Mouse (Mus musculus) midbrain, embryonic 14.5 days (tissue): ENCODE results near the gene Rnf185. TPM values are rescaled to one million over a fixed set of nuclear protein-coding genes. Genes with fewer than 3 reads are reported as not detected.

Experiments
- ATAC-seq: fragments of 200-750 bp; cut with Nextera tagmentation; 2 replicates; pipeline ENCODE4 v1.8.0; 2017; ENCODE audit warnings: moderate number of reproducible peaks, moderate library complexity; ENCODE audit not compliant: low FRiP score, low TSS enrichment
- DNase-seq: peaks from one replicate; pipeline ENCODE4 v3.0.0-alpha.2; 2015
- H3K27ac ChIP-seq: fragments of 300-500 bp; sonication (generic); replicated peaks from 2 replicates; pipeline ENCODE4 v1.5.1; 2014; ENCODE audit warnings: mild to moderate bottlenecking, low read depth, low read length, moderate library complexity
- H3K27me3 ChIP-seq: fragments of 300-500 bp; sonication (generic); 2 replicates; pipeline ENCODE4 v1.6.1; 2014; ENCODE audit warnings: low read length, control low read depth, mixed read lengths; ENCODE audit not compliant: control insufficient read depth, insufficient read depth
- H3K36me3 ChIP-seq: fragments of 300-500 bp; sonication (generic); 2 replicates; pipeline ENCODE4 v1.6.1; 2014; ENCODE audit warnings: low read length, control low read depth; ENCODE audit not compliant: control insufficient read depth, insufficient read depth
- H3K4me1 ChIP-seq: fragments of 300-500 bp; sonication (generic); 2 replicates; pipeline ENCODE4 v1.6.1; 2014; ENCODE audit warnings: mild to moderate bottlenecking, antibody characterized with exemption, low read length, control low read depth; ENCODE audit not compliant: control insufficient read depth, insufficient read depth
- H3K4me2 ChIP-seq: fragments of 300-500 bp; sonication (generic); 2 replicates; pipeline ENCODE4 v1.6.1; 2014; ENCODE audit warnings: mild to moderate bottlenecking, low read length, moderate library complexity
- H3K4me3 ChIP-seq: fragments of 300-500 bp; sonication (generic); replicated peaks from 2 replicates; pipeline ENCODE4 v1.5.1; 2014; ENCODE audit warnings: low read depth, low read length
- H3K9ac ChIP-seq: fragments of 300-500 bp; sonication (generic); replicated peaks from 2 replicates; pipeline ENCODE4 v1.6.1; 2014; ENCODE audit warnings: mild to moderate bottlenecking, low read length, moderate library complexity
- H3K9me3 ChIP-seq: fragments of 300-500 bp; sonication (generic); 2 replicates; pipeline ENCODE4 v1.6.1; 2016; ENCODE audit warnings: low read length, control low read depth, mixed read lengths; ENCODE audit not compliant: control insufficient read depth
- WGBS: fragments of 180-500 bp; shearing (Covaris S2); extraction: QIAGEN DNeasy Blood & Tissue Kit; methylation state at CpG from one replicate; pipeline ENCODE4 v1.1.7; 2014; 5-methylcytosine and 5-hydroxymethylcytosine counted together
- polyA plus RNA-seq: library from polyadenylated mRNA; unstranded; fragments of >200 nt; fragmentation: Nextera tagmentation; extraction: Ambion mirVana; gene quantifications from 2 replicates; pipeline ENCODE4 v1.2.1, GENCODE M21; 2014

Rnf185 gene
- polyA plus RNA-seq, 1 experiment from 2014 or later, result 55.3 TPM

DNA sequence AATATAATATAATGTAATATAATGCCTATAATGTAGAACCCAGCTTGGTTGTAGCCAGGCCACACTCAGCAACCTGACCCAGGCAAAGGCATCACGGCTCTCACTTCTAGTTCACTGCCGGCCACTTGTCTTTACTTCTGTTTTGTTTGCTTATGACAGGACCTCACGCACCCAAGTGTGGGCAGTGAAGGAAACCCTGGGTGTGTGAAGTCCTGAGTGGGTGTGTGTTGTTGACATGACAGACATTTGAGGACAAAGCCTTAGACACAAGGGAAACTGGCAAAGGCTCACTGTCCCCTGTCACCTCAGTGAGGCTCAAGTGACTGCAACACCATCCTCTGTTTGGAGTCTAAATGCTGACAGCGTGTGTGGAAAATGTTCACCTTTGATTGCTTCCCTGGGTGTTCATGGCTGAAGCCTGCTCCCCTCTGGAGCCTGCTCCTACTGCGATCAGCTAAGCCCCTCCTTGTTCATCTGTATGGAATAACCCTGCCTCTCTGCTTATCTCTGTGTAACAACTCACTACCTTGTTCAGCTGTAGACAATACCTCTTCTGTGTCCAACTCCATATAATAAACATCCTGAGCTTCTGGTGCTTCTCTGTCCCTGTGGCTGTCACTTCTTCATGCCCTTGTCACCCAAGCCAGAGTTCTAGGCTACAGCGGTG, 70.9 kb downstream of the Rnf185 start:
- no peak for DNase-seq
- Histone ChIP-seq H3K4me2 (no peak overlapping the region), H3K9me3 (no peaks in the 10 kb centered on the region), H3K4me1 (no peaks in the 10 kb centered on the region), H3K9ac (no peak overlapping the region), H3K27ac (no peak overlapping the region), H3K36me3 (no peaks in the 10 kb centered on the region), H3K4me3 (no peak overlapping the region), H3K27me3 (no peaks in the 10 kb centered on the region)
- no peak for ATAC-seq
- 95% methylated on average over 6 of the region's 6 CpGs for WGBS

DNA sequence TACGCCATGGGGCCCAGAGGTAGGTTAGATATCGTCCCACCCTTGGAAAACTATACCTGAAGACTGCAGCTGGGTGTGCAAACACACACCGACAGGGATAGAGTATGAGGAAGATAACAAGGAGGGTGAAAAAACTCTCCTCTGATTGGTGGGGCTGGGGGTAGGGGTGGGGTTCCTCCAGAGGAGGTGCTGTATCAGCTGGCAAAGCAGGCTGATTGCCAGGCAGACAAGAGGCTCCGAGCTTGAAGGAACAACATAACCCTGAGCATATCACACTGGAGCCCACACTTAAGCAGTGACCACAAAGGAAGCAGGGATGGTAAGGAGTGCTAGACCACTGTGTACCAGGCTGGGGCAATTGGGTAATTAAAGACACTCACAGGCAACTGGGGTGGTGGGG, 72.7 kb downstream of the Rnf185 start:
- Histone ChIP-seq H3K36me3 (no peaks in the 10 kb centered on the region), H3K4me3 (no peak overlapping the region), H3K9me3 (no peaks in the 10 kb centered on the region), H3K4me2 (no peak overlapping the region), H3K9ac (no peak overlapping the region), H3K27ac (no peak overlapping the region), H3K4me1 (0 out of 2 replicates have a peak, but pooled peaks cover under 1% of the 10 kb centered on the region), H3K27me3 (no peaks in the 10 kb centered on the region)
- ATAC-seq (no peak), DNase-seq (no peak)
- 92% methylated on average over 4 of the region's 4 CpGs for WGBS

DNA sequence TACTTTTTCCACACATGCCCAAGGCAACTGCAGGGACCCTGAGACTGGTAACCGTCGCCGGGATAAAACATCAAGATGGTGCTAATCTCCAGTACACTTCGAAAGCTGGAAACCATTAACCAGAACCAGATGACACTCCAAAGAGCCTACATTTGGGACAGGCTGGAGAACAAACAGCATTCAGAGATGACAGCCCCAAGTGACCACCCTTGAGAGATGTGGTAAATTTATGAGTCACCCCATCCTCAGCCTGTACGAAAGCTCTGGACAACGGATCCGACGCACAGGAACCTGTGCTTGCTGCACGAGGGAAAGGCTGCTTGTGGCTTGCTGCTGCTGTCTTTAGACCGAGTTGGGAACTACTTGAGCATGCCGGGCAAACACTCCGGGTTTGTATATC, 77.4 kb downstream of the Rnf185 start:
- no peak overlapping the region for H3K4me3 ChIP-seq
- H3K9ac ChIP-seq, result peak overlapping the region; percentile 29; the same call in 1 of the 2 replicates
- peak overlapping the region; percentile 73 for H3K27ac ChIP-seq
- 74% methylated on average over 12 of the region's 12 CpGs for WGBS
- ATAC-seq (no peak), DNase-seq (no peak)
- H3K4me1 ChIP-seq, result peaks cover 24% of the 10 kb centered on the region
- H3K4me2 ChIP-seq, result peak overlapping the region; percentile 25; the same call in 1 of the 2 replicates
- H3K27me3 ChIP-seq, result no peaks in the 10 kb centered on the region
- H3K36me3 ChIP-seq, result no peaks in the 10 kb centered on the region
- H3K9me3 ChIP-seq, result no peaks in the 10 kb centered on the region

DNA sequence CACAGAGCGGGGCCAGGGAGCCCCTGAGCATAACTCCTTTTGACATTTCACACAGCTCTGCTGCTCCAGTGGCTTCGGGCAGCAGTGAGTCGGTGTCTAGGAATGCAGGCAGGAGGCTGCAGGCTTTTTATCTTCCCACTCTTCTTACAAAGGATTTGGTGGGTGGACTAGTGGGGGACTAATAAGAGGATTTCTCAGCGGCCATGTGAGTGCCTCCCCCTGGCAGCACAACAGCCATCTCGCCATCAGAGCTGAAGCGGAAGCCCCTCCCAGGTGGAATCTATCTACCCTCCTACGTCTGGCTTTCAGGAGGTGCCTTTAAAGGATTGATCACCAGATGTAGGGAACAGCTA, 77.9 kb downstream of the Rnf185 start:
- peaks cover 29% of the 10 kb centered on the region for H3K4me1 ChIP-seq
- no peak overlapping the region for H3K4me3 ChIP-seq
- H3K27ac ChIP-seq, result peak overlapping the region; percentile 73
- peak overlapping the region; percentile 29; the same call in 1 of the 2 replicates for H3K9ac ChIP-seq
- no peaks in the 10 kb centered on the region for H3K36me3 ChIP-seq
- DNase-seq (peak; percentile 55), ATAC-seq (no peak)
- H3K9me3 ChIP-seq, result no peaks in the 10 kb centered on the region
- 6% methylated on average over 7 of the region's 7 CpGs for WGBS
- peak overlapping the region; percentile 25 for H3K4me2 ChIP-seq
- no peaks in the 10 kb centered on the region for H3K27me3 ChIP-seq

DNA sequence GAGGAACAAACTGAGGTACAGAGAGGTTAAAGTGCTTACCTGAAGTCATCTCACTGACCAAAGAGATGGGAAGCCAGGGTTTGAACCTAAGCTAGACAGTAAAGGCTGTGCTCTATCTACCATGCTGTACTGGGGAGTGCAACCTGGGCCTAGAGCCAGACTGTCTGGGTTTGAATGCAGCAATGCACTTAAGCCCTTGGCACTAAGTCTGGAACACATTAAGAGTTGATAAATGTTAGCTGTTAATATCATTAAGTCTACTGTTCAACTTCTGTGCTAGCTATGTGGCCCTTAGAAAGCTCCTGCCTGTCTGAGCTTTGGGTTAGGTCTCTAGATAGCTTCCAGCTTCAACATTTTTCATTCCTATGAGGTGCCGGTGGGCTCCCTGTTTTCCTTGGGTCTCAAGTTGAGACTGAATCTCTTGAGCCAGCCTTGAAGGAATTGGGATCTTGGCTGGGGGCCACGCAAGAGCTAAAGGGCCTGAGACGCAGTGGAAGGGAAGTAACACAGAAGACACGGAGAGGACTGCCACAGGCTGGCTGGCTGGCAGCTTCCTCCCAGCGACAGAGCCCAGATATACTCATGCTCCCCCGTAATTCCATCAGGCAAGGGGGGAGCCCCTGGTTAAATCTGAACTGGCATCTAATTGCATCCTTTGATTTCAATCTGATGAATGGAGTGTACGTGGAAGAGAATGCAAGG, 78.4 kb downstream of the Rnf185 start:
- H3K27ac ChIP-seq, result peak overlapping the region; percentile 73
- H3K4me1 ChIP-seq, result peaks cover 34% of the 10 kb centered on the region
- no peaks in the 10 kb centered on the region for H3K36me3 ChIP-seq
- no peaks in the 10 kb centered on the region for H3K9me3 ChIP-seq
- peak overlapping the region; percentile 29; the same call in 1 of the 2 replicates for H3K9ac ChIP-seq
- H3K4me3 ChIP-seq, result no peak overlapping the region
- 22% methylated on average over 7 of the region's 7 CpGs for WGBS
- ATAC-seq (no peak), DNase-seq (peak; percentile 25)
- no peaks in the 10 kb centered on the region for H3K27me3 ChIP-seq
- peak overlapping the region; percentile 25 for H3K4me2 ChIP-seq

DNA sequence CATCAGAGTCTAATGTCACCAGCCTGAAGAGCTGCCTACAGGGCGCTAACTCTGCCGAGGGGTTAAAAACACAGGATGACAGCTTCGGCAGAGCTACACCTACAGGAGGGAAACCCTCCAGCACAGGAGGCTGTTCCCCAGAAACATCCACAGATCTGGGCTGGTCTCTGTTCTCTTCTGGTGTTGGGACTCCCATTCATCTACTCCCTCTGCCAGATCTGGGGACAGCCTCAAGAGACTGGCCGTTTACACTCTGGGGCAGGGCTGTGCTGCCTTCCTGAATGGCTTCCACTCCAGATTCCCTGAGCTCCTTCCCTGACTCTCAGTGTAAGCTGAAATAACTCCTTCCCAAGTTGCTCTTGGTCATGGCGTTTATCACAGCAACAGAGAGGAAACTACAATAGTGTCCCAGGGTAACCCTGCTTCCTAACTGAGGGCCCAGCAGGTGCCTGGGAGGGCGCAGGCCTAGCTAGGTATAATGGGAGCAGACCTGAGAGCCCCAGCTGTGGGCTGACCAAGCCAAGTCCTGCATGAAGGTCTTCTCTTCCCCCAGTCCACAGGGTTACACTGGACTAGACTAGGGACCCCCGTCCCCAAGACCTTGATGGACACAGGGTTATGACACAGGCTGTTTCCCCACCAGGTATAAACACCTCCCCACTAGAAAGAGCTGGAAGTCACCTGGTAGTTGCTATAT, 80.4 kb downstream of the Rnf185 start:
- peak overlapping the region; percentile 63 for H3K4me2 ChIP-seq
- H3K27me3 ChIP-seq, result no peaks in the 10 kb centered on the region
- H3K4me1 ChIP-seq, result peaks cover 37% of the 10 kb centered on the region
- WGBS, result 23% methylated on average over 7 of the region's 7 CpGs
- no peaks in the 10 kb centered on the region for H3K9me3 ChIP-seq
- ATAC-seq (0 out of 2 replicates have a peak, but pooled peaks have one; percentile 7), DNase-seq (no peak)
- no peaks in the 10 kb centered on the region for H3K36me3 ChIP-seq
- H3K27ac ChIP-seq, result peak overlapping the region; percentile 92
- H3K4me3 ChIP-seq, result peak overlapping the region; percentile 65
- H3K9ac ChIP-seq, result peak overlapping the region; percentile 76

DNA sequence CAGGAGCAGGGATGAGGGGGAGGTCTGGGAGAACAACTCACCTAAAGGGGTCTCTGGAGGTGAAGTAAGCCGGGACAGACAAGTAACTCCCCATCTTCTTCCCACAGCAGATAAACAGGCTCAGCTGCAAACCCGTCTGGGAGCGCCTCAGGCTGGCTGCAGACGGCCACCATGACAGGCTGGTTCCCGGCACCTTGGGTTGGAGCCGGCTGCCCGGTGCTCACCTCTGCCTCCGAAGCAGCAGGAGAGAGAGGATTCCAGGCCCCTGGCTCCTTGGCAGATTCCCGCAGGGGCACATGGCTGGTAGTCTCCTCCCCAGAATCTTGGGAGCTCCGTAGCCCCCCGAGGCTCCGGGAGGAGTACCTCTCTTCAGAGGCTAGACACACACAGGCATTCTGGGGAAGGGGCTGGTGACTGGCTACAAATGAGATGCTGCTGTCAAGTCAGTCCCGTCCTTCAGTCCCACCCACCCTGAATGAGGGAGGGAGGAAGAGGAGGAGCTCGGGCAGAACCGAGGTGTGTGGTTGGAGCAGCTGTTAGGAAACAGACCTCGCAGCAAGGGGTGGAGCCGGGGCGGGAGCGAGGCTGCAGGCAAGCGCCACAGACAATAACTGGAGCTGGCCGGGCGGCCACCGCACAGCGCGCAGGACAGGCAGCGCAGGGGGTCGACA, 81.1 kb downstream of the Rnf185 start:
- H3K27ac ChIP-seq, result peak overlapping the region; percentile 92
- H3K4me2 ChIP-seq, result peak overlapping the region; percentile 63
- no peaks in the 10 kb centered on the region for H3K27me3 ChIP-seq
- WGBS, result under 1% methylated on average over 27 of the region's 27 CpGs
- peak overlapping the region; percentile 65 for H3K4me3 ChIP-seq
- no peaks in the 10 kb centered on the region for H3K36me3 ChIP-seq
- H3K9me3 ChIP-seq, result no peaks in the 10 kb centered on the region
- H3K9ac ChIP-seq, result peak overlapping the region; percentile 76
- peak; percentile 94 for DNase-seq
- H3K4me1 ChIP-seq, result peaks cover 37% of the 10 kb centered on the region
- ATAC-seq, result peak; percentile 96

DNA sequence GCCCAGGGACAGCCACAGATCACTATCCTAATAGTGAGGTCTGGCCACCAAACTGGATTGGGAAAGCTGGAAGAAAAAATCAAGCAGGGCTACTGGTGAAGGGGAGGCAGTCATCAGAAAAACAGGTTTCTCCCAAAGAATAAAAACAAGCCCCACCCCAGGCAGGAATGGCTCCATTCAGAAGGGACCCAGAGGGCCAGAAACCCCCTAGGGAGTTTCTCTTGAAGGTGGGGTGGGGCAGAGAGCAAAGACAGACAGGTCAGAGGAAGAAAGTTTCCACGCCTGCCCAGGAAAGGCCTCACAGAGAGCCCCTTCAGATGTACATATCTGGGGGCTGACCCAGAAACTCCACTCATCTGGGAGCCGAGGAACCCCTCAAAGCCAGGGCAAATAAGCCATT, 82.0 kb downstream of the Rnf185 start:
- H3K4me1 ChIP-seq, result peaks cover 37% of the 10 kb centered on the region
- 79% methylated on average over 2 of the region's 2 CpGs for WGBS

More for the DNA sequence above, 82.0 kb downstream of the Rnf185 start:
- DNase-seq, result no peak
- H3K9me3 ChIP-seq, result no peaks in the 10 kb centered on the region
- H3K27me3 ChIP-seq, result no peaks in the 10 kb centered on the region
- H3K4me3 ChIP-seq, result peak overlapping the region; percentile 65
- 0 out of 2 replicates have a peak overlapping the region, but pooled peaks have one; percentile 92 for H3K27ac ChIP-seq
- no peak for ATAC-seq
- peak overlapping the region; percentile 76 for H3K9ac ChIP-seq
- peak overlapping the region; percentile 63 for H3K4me2 ChIP-seq
- H3K36me3 ChIP-seq, result no peaks in the 10 kb centered on the region
